ENCODE assay signal across 5 mouse cellular contexts in genomic region chr17:15449144-15449543, GRCm38 (mm10). TPM values are rescaled to one million over a fixed set of nuclear protein-coding genes. Genes with fewer than 3 reads are reported as not detected.
DNase-seq lines count a peak whose midpoint lies in the region; TF ChIP-seq lines count a peak whose summit lies in the region.
"Not testable (repeated sequence)": the region's sequence is repeated elsewhere in the genome, so short reads cannot be mapped to it uniquely, and the experiment has no call there.

No protein-coding gene starts in this region.

- not testable (repeated sequence) for DNase-seq in CH12.LX (ENCODE audit: extremely low read depth); ES-E14 (ENCODE audit: low read depth, low spot score); MEL (ENCODE audit: low read depth, low spot score); gastrocnemius, adult 2 months
- peak; percentile 2 for DNase-seq in heart, adult 11 months

- not testable (repeated sequence) for H3K79me2 ChIP-seq in CH12.LX (replicated peaks; ENCODE audit: control insufficient read depth, extremely low read depth, insufficient read depth, poor library complexity, severe bottlenecking); MEL (ENCODE audit: control insufficient read depth, insufficient read depth, low read length, poor library complexity)

- not testable (repeated sequence) for H3K27me3 ChIP-seq in CH12.LX (replicated peaks); MEL (ENCODE audit: control insufficient read depth in 1 of 2, insufficient read depth in 2 of 2, low read length in 2 of 2)

- not testable (repeated sequence) for H3K4me1 ChIP-seq in CH12.LX (ENCODE audit: control insufficient read depth in 1 of 2, insufficient read depth in 2 of 2); ES-E14 (ENCODE audit: control insufficient read depth in 2 of 2, insufficient read depth in 2 of 2, low read length in 2 of 2, poor library complexity in 1 of 2); MEL (ENCODE audit: control insufficient read depth in 1 of 2, insufficient read depth in 2 of 2, low read length in 2 of 2)

- not testable (repeated sequence) for H3K9ac ChIP-seq in CH12.LX (ENCODE audit: insufficient read depth, low read depth); ES-E14 (ENCODE audit: insufficient read depth, low read depth, low read length, poor library complexity, severe bottlenecking); MEL (ENCODE audit: control insufficient read depth, low read depth, low read length, poor library complexity, severe bottlenecking)

- TF ChIP-seq RAD21 in CH12.LX (IDR thresholded peaks at IDR 0.05; ENCODE audit: low read depth, low read length); MEL (IDR thresholded peaks at IDR 0.05; ENCODE audit: low read depth, low read length): not testable (repeated sequence)

- not testable (repeated sequence) for H3K4me3 ChIP-seq in CH12.LX (replicated peaks in 1 of 3; ENCODE audit: low read depth in 2 of 3, low read length in 2 of 3, poor library complexity in 1 of 3); ES-E14 (ENCODE audit: insufficient read depth in 1 of 2, low read depth in 1 of 2, low read length in 2 of 2, poor library complexity in 1 of 2, severe bottlenecking in 1 of 2); MEL (ENCODE audit: control insufficient read depth in 1 of 2, insufficient read depth in 1 of 2, low read depth in 2 of 2, low read length in 2 of 2); gastrocnemius, adult 2 months

- not testable (repeated sequence) for H3K27ac ChIP-seq in CH12.LX (ENCODE audit: insufficient read depth, low read depth); ES-E14 (ENCODE audit: insufficient read depth, low read depth, low read length, poor library complexity, severe bottlenecking); MEL (ENCODE audit: control insufficient read depth, low read depth, low read length)
- peak overlapping the region; percentile 82 for H3K27ac ChIP-seq in gastrocnemius, adult 2 months

- H3K9me3 ChIP-seq in CH12.LX (replicated peaks; ENCODE audit: low read length); ES-E14 (ENCODE audit: control insufficient read depth, insufficient read depth, low read depth, low read length); MEL (replicated peaks; ENCODE audit: insufficient read depth, low read length): not testable (repeated sequence)

- not testable (repeated sequence) for H3K36me3 ChIP-seq in CH12.LX (replicated peaks in 1 of 2; ENCODE audit: control insufficient read depth in 1 of 2, insufficient read depth in 1 of 2, low read length in 1 of 2); ES-E14 (ENCODE audit: control insufficient read depth, insufficient read depth, low read length, poor library complexity, severe bottlenecking); MEL (ENCODE audit: control insufficient read depth in 1 of 2, insufficient read depth in 2 of 2, low read length in 2 of 2)

- in situ Hi-C loops in CH12.LX (cut with MboI; ENCODE audit: low pct_ligation_motif_present, low pct_unique_long_range_greater_than_20kb, low sequenced_read_pairs); ES-E14 (cut with MboI; ENCODE audit: low sequenced_read_pairs in 2 of 2, unreplicated experiment in 2 of 2): not testable (repeated sequence)

- intact Hi-C loops in gastrocnemius, adult 2 months (cut with DNase I), result not testable (repeated sequence)

- not testable (repeated sequence) for TF ChIP-seq POLR2A in CH12.LX (IDR thresholded peaks at IDR 0.05; ENCODE audit: low read depth, low read length); MEL (IDR thresholded peaks at IDR 0.05; ENCODE audit: control insufficient read depth in 1 of 2, insufficient read depth in 1 of 2, low read depth in 1 of 2, low read length in 2 of 2, poor library complexity in 1 of 2)

- H3K4me2 ChIP-seq in CH12.LX (ENCODE audit: insufficient read depth, low read depth, poor library complexity, severe bottlenecking), result not testable (repeated sequence)

- TF ChIP-seq EP300 in CH12.LX (IDR thresholded peaks at IDR 0.05; ENCODE audit: low read length); MEL (IDR thresholded peaks at IDR 0.05; ENCODE audit: low read depth in 1 of 2, low read length in 2 of 2): not testable (repeated sequence)

- dilution Hi-C loops in CH12.LX (cut with MboI; ENCODE audit: extremely low pct_ligation_motif_present, extremely low pct_unique_long_range_greater_than_20kb, low sequenced_read_pairs), result not testable (repeated sequence)

- not testable (repeated sequence) for TF ChIP-seq CTCF in CH12.LX (conservative IDR thresholded peaks at IDR 0.05 in 1 of 2, IDR thresholded peaks at IDR 0.05 in 1 of 2; ENCODE audit: low read depth in 2 of 2, low read length in 2 of 2); MEL (IDR thresholded peaks at IDR 0.05 in 2 of 3, conservative IDR thresholded peaks at IDR 0.05 in 1 of 3; ENCODE audit: control insufficient read depth in 1 of 3, insufficient read depth in 1 of 3, low read depth in 2 of 3, low read length in 3 of 3, poor library complexity in 1 of 3, severe bottlenecking in 1 of 3); gastrocnemius, adult 2 months (IDR thresholded peaks at IDR 0.05)

TF ChIP-seq in CH12.LX, 34 proteins besides CTCF, POLR2A, EP300 and RAD21:
- TF ChIP-seq ZNF384 (IDR thresholded peaks at IDR 0.05; ENCODE audit: low read depth, low read length), result peak; percentile 66

TF ChIP-seq in ES-E14, 5 proteins besides CTCF, POLR2A, EP300 and RAD21:
- TF ChIP-seq ZNF384 (IDR thresholded peaks at IDR 0.05; ENCODE audit: low read depth, low read length), result 0 out of 2 replicates have a peak, but pooled peaks have one; percentile 56

TF ChIP-seq in MEL, 35 proteins besides CTCF, POLR2A, EP300 and RAD21:
- TF ChIP-seq ZNF384 (IDR thresholded peaks at IDR 0.05; ENCODE audit: low read depth, low read length), result peak; percentile 80

RNA-seq across cellular contexts. Expression of gene Psmb1, which starts 50.4 kb away (rescaled TPM):
- total RNA-seq in CH12.LX (2012; rRNA removed), result 212 and 219 TPM in 2 replicates
- total RNA-seq in CH12.LX (2014; rRNA removed), result 416 and 466 TPM in 2 replicates
- polyA plus RNA-seq in CH12.LX (2012; ENCODE audit: insufficient read length, low read depth), result 186 and 187 TPM in 2 replicates
- total RNA-seq in ES-E14 (2012; rRNA removed), result 151 and 189 TPM in 2 replicates
- total RNA-seq in MEL (2012; rRNA removed), result 222 and 230 TPM in 2 replicates
- 100 to 1,000 TPM; 200 to 445 TPM for polyA plus RNA-seq in MEL (2012; ENCODE audit: insufficient read depth in 1 of 2, insufficient read length in 2 of 2, low read depth in 1 of 2, low replicate concordance in 2 of 2, missing spikeins in 1 of 2)
- 100 to 1,000 TPM; 106 to 111 TPM for total RNA-seq in gastrocnemius, adult 2 months (2021)

RNA-seq across cellular contexts. Expression of gene Tbp, which starts 50.5 kb away (rescaled TPM):
- total RNA-seq in CH12.LX (2012; rRNA removed) (26.5 and 31.4 TPM in 2 replicates), CH12.LX (2014; rRNA removed) (71.4 and 71.7 TPM in 2 replicates), ES-E14 (2012; rRNA removed) (35.6 and 39.4 TPM in 2 replicates), MEL (2012; rRNA removed) (38.5 and 40.0 TPM in 2 replicates)
- polyA plus RNA-seq in CH12.LX (2012; ENCODE audit: insufficient read length, low read depth) (43.0 and 52.8 TPM in 2 replicates), MEL (2012; ENCODE audit: insufficient read depth in 1 of 2, insufficient read length in 2 of 2, low read depth in 1 of 2, low replicate concordance in 2 of 2, missing spikeins in 1 of 2) (100 to 1,000 TPM in 1 of 2 experiments, 10 to 100 TPM in 1; 79.6 to 490 TPM)
- total RNA-seq in gastrocnemius, adult 2 months (2021), result 1 to 10 TPM; 7.8 to 9.1 TPM

RNA-seq across cellular contexts. Expression of gene Fam120b, which starts 53.1 kb away (rescaled TPM):
- total RNA-seq in CH12.LX (2012; rRNA removed), result 17.8 and 19.5 TPM in 2 replicates
- total RNA-seq in CH12.LX (2014; rRNA removed), result 17.2 and 18.7 TPM in 2 replicates
- polyA plus RNA-seq in CH12.LX (2012; ENCODE audit: insufficient read length, low read depth), result 14.9 and 18.1 TPM in 2 replicates
- total RNA-seq in ES-E14 (2012; rRNA removed), result 7.1 and 9.2 TPM in 2 replicates
- total RNA-seq in MEL (2012; rRNA removed), result 8.5 and 9.8 TPM in 2 replicates
- polyA plus RNA-seq in MEL (2012; ENCODE audit: insufficient read depth in 1 of 2, insufficient read length in 2 of 2, low read depth in 1 of 2, low replicate concordance in 2 of 2, missing spikeins in 1 of 2), result 10 to 100 TPM in 1 of 2 experiments, not detected in 1; 10.5 TPM
- 10 to 100 TPM; 10.9 to 12.8 TPM for total RNA-seq in gastrocnemius, adult 2 months (2021)
